Mouse (Mus musculus) liver, embryonic 15.5 days (tissue): ENCODE results near the gene Camsap3. TPM values are rescaled to one million over a fixed set of nuclear protein-coding genes. Genes with fewer than 3 reads are reported as not detected.

Experiments used
- ATAC-seq: fragments of 200-750 bp; cut with Nextera tagmentation; 2 replicates; pipeline ENCODE4 v1.8.0; 2017; ENCODE audit warnings: moderate number of reproducible peaks, mild to moderate bottlenecking, moderate library complexity; ENCODE audit not compliant: insufficient read depth
- H3K27ac ChIP-seq: fragments of 300-500 bp; sonication (generic); replicated peaks from 2 replicates; pipeline ENCODE4 v1.5.1; 2015; ENCODE audit warnings: mild to moderate bottlenecking, inconsistent platforms
- H3K27me3 ChIP-seq: fragments of 300-500 bp; sonication (generic); 2 replicates; pipeline ENCODE4 v1.6.1; 2015; ENCODE audit warnings: mild to moderate bottlenecking, inconsistent platforms
- H3K36me3 ChIP-seq: fragments of 300-500 bp; sonication (generic); replicated peaks from 2 replicates; pipeline ENCODE4 v1.6.1; 2015; ENCODE audit warnings: moderate library complexity, mild to moderate bottlenecking, inconsistent platforms
- H3K4me1 ChIP-seq: fragments of 300-500 bp; sonication (generic); replicated peaks from 2 replicates; pipeline ENCODE4 v1.6.1; 2015; ENCODE audit warnings: inconsistent platforms
- H3K4me2 ChIP-seq: fragments of 300-500 bp; sonication (generic); 2 replicates; pipeline ENCODE4 v1.6.1; 2015; ENCODE audit warnings: moderate library complexity, mild to moderate bottlenecking, inconsistent platforms
- H3K4me3 ChIP-seq: fragments of 300-500 bp; sonication (generic); replicated peaks from 2 replicates; pipeline ENCODE4 v1.5.1; 2015; ENCODE audit warnings: mild to moderate bottlenecking, inconsistent platforms
- H3K9ac ChIP-seq: fragments of 300-500 bp; sonication (generic); 2 replicates; pipeline ENCODE4 v1.6.1; 2015; ENCODE audit warnings: moderate library complexity, mild to moderate bottlenecking, inconsistent platforms
- H3K9me3 ChIP-seq: fragments of 300-500 bp; sonication (generic); replicated peaks from 2 replicates; pipeline ENCODE4 v1.6.1; 2016; ENCODE audit warnings: inconsistent platforms
- WGBS: fragments of 180-500 bp; shearing (Covaris S2); methylation state at CpG from one replicate; pipeline ENCODE4 v1.1.7; 2015; ENCODE audit warnings: mixed read lengths; ENCODE audit not compliant: insufficient replicate concordance; 5-methylcytosine and 5-hydroxymethylcytosine counted together
- polyA plus RNA-seq: library from polyadenylated mRNA; unstranded; fragments of >200 nt; fragmentation: Nextera tagmentation; extraction: Ambion mirVana; gene quantifications from 2 replicates; pipeline ENCODE4 v1.2.1, GENCODE M21; 2015

Camsap3 gene
- 1.7 and 1.9 TPM in 2 replicates for polyA plus RNA-seq

GRCm38 (mm10) chr8:3586993-3587390 is at the start of gene Camsap3:
Gene Camsap3, plus strand, starts transcription at chr8:3587293.
- Histone ChIP-seq H3K9ac (peak within 1 kb of the TSS; percentile 60), H3K36me3 (no peaks in the 10 kb centered on the region), H3K4me2 (peak within 1 kb of the TSS; percentile 96), H3K9me3 (no peaks in the 10 kb centered on the region), H3K4me1 (peaks cover 26% of the 10 kb centered on the region), H3K4me3 (peak within 1 kb of the TSS; percentile 66), H3K27me3 (peaks cover 15% of the 10 kb centered on the region), H3K27ac (peak within 1 kb of the TSS; percentile 60)
- WGBS = 5% methylated on average over 7 of the region's 7 CpGs
- ATAC-seq = 0 out of 2 replicates have a peak, but pooled peaks have one; percentile 7

DNA sequence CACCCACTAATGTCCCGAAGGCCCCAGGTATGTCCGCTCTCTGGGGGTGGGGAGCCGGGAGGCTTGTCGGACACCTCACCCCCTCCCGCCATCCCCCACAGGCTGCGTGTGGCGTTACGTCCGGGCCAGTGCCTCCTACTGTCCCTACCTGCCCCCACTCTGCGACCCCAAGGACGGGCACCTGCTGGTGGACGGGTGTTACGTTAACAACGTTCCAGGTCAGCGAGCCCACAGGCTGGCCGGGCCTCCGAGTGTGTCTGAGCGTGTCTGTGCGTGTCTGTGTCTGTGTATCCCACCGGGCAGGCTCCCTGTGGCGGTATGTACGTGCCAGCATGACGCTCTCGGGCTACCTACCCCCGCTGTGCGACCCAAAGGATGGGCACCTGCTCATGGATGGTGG is 49.4 kb upstream of the Camsap3 start:
- Histone ChIP-seq H3K9ac (no peak overlapping the region), H3K4me2 (no peak overlapping the region), H3K4me3 (no peak overlapping the region), H3K9me3 (no peaks in the 10 kb centered on the region), H3K4me1 (peaks cover 15% of the 10 kb centered on the region), H3K27ac (no peak overlapping the region), H3K36me3 (peaks cover 59% of the 10 kb centered on the region), H3K27me3 (no peaks in the 10 kb centered on the region)
- ATAC-seq = no peak
- 91% methylated on average over 26 of the region's 26 CpGs for WGBS

DNA sequence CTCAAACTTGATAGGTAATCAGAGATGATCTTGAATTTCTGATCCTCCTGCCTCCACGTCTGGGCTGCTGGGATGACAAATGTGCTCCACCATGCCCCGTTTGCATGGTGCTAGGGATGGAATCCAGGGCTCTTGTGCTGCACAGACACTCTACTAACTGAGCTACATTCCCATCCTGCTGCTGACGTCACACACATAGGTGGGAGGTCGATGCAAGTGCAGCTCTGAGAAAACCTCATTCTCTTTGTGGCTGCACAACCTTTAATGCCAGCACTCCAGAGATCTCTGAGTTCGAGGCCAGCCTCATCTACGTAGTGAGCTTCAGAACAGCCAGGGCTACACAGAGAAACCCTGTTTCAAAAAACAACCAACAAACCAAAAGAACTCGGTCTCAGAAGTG is 47.9 kb upstream of the Camsap3 start:
- ATAC-seq = no peak
- Histone ChIP-seq H3K9me3 (no peaks in the 10 kb centered on the region), H3K4me2 (no peak overlapping the region), H3K27ac (no peak overlapping the region), H3K4me1 (peaks cover 15% of the 10 kb centered on the region), H3K4me3 (no peak overlapping the region), H3K27me3 (no peaks in the 10 kb centered on the region), H3K9ac (no peak overlapping the region), H3K36me3 (peaks cover 65% of the 10 kb centered on the region)
- 69% methylated on average over 7 of the region's 7 CpGs for WGBS

- no peak overlapping the region for H3K9ac ChIP-seq
- H3K4me2 ChIP-seq = no peak overlapping the region
- H3K27ac ChIP-seq = no peak overlapping the region
- no peaks in the 10 kb centered on the region for H3K9me3 ChIP-seq
- ATAC-seq = no peak
- H3K27me3 ChIP-seq = no peaks in the 10 kb centered on the region
- peaks cover 15% of the 10 kb centered on the region for H3K4me1 ChIP-seq
- H3K36me3 ChIP-seq = peaks cover 72% of the 10 kb centered on the region
- no peak overlapping the region for H3K4me3 ChIP-seq
- WGBS = 84% methylated on average over 4 of the region's 4 CpGs
These were observed 47.0 kb upstream of the Camsap3 start for GRCm38 (mm10) chr8:3540076-3540475.

DNA sequence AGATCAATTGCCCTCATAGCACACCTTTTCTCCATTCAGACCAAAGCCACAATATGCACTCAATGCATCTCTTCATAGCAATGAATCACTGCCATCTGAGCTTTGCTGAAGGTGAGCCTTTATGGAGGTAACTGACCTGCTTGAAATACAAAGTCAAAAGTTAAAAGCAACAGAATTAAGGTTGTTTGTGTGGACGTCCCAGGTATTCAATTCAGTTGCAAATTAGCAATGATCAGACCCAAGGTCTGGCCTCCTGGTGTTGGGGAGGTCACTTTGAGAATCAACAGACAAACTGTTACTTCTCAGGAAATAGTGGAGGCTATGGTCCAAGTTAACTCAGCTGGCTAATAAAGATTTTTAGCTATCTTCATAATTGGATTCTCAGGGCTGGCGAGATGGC is 40.6 kb upstream of the Camsap3 start:
- no peak overlapping the region for H3K27ac ChIP-seq
- no peak overlapping the region for H3K9ac ChIP-seq
- 81% methylated on average over 2 of the region's 2 CpGs for WGBS
- no peaks in the 10 kb centered on the region for H3K9me3 ChIP-seq
- peaks cover 28% of the 10 kb centered on the region for H3K36me3 ChIP-seq
- H3K4me2 ChIP-seq = no peak overlapping the region
- no peak for ATAC-seq
- H3K27me3 ChIP-seq = no peaks in the 10 kb centered on the region
- H3K4me1 ChIP-seq = no peaks in the 10 kb centered on the region
- H3K4me3 ChIP-seq = no peak overlapping the region

DNA sequence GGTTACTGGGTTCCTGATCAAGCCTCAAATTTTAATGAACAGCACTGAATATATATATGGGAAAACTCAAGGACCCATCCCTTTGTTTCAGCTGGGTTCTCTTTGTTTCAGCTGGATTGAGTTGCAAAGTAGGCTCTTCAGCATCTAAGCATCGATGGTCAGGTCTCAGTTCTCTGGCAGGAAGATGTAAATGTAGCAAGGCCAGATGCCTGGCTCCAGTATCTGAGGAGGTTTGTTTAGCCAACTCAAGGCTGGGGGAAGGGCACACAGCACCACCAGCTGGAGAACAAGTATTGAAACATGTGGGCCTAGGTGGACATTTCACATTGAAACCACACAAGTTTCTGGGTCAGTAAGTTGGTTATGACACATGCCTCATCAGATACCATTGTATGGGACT is 34.9 kb upstream of the Camsap3 start:
- H3K36me3 ChIP-seq = no peaks in the 10 kb centered on the region
- H3K9ac ChIP-seq = no peak overlapping the region
- no peak for ATAC-seq
- no peaks in the 10 kb centered on the region for H3K9me3 ChIP-seq
- H3K27me3 ChIP-seq = no peaks in the 10 kb centered on the region
- H3K4me3 ChIP-seq = no peak overlapping the region
- no peaks in the 10 kb centered on the region for H3K4me1 ChIP-seq
- no peak overlapping the region for H3K27ac ChIP-seq
- WGBS = 66% methylated on average over 1 of the region's 1 CpGs
- no peak overlapping the region for H3K4me2 ChIP-seq

GRCm38 (mm10) chr8:3556114-3556513 is 31.0 kb upstream of the Camsap3 start:
- H3K4me2 ChIP-seq = no peak overlapping the region
- no peaks in the 10 kb centered on the region for H3K27me3 ChIP-seq
- no peaks in the 10 kb centered on the region for H3K36me3 ChIP-seq
- no peak overlapping the region for H3K4me3 ChIP-seq
- peak; percentile 82 for ATAC-seq
- no peak overlapping the region for H3K27ac ChIP-seq
- H3K4me1 ChIP-seq = no peaks in the 10 kb centered on the region
- WGBS = 58% methylated on average over 4 of the region's 4 CpGs
- no peak overlapping the region for H3K9ac ChIP-seq
- H3K9me3 ChIP-seq = no peaks in the 10 kb centered on the region

- H3K9ac ChIP-seq = no peak within 1 kb of the TSS
- peak within 1 kb of the TSS; percentile 30 for H3K4me2 ChIP-seq
- H3K27ac ChIP-seq = peak within 1 kb of the TSS; percentile 66
- peak within 1 kb of the TSS; percentile 30 for H3K4me3 ChIP-seq
- H3K9me3 ChIP-seq = no peaks in the 10 kb centered on the region
- H3K27me3 ChIP-seq = no peaks in the 10 kb centered on the region
- no peaks in the 10 kb centered on the region for H3K36me3 ChIP-seq
- 19% methylated on average over 12 of the region's 12 CpGs for WGBS
- peak; percentile 75 for ATAC-seq
- peaks cover 15% of the 10 kb centered on the region; the same call in 1 of the 2 replicates for H3K4me1 ChIP-seq
These were observed 19.3 kb upstream of the Camsap3 start, which contains the start of gene C330021F23Rik for GRCm38 (mm10) chr8:3567641-3568371. Gene C330021F23Rik, plus strand, starts transcription at chr8:3567990.

- peak overlapping the region; percentile 30 for H3K4me2 ChIP-seq
- no peaks in the 10 kb centered on the region for H3K27me3 ChIP-seq
- H3K9ac ChIP-seq = no peak overlapping the region
- WGBS = 13% methylated on average over 7 of the region's 7 CpGs
- H3K4me1 ChIP-seq = peaks cover 15% of the 10 kb centered on the region; the same call in 1 of the 2 replicates
- H3K27ac ChIP-seq = peak overlapping the region; percentile 66
- peak overlapping the region; percentile 30 for H3K4me3 ChIP-seq
- H3K9me3 ChIP-seq = no peaks in the 10 kb centered on the region
- ATAC-seq = peak; percentile 28; the same call in 1 of the 2 replicates
- no peaks in the 10 kb centered on the region for H3K36me3 ChIP-seq
These were observed 18.7 kb upstream of the Camsap3 start for GRCm38 (mm10) chr8:3568378-3568777.

DNA sequence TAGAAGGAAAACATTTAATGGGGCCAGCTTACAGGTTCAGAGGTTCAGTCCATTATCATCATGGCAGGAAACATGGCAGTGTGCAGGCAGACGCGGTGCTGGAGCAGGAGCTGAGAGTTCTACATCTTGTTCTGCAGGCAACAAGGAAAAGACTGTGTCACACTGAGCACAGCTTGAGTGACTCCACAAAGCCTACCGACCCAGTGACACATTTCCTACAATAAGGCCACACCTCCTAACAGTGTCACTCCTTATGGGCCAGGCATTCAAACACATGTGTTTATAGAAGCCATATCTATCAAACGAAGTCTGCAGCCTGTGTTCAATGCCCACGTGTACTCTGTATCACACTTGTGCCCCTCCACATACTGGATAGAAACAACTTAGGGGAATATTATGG is 17.3 kb upstream of the Camsap3 start:
- Histone ChIP-seq H3K27ac (no peak overlapping the region), H3K36me3 (no peaks in the 10 kb centered on the region), H3K9me3 (no peaks in the 10 kb centered on the region), H3K9ac (no peak overlapping the region), H3K4me1 (peaks cover 15% of the 10 kb centered on the region; the same call in 1 of the 2 replicates), H3K4me3 (no peak overlapping the region), H3K27me3 (no peaks in the 10 kb centered on the region), H3K4me2 (no peak overlapping the region)
- no peak for ATAC-seq
- 64% methylated on average over 5 of the region's 5 CpGs for WGBS

- no peak overlapping the region for H3K4me2 ChIP-seq
- peaks cover 7% of the 10 kb centered on the region; the same call in 1 of the 2 replicates for H3K4me1 ChIP-seq
- no peak overlapping the region for H3K4me3 ChIP-seq
- H3K9ac ChIP-seq = no peak overlapping the region
- H3K27me3 ChIP-seq = no peaks in the 10 kb centered on the region
- no peaks in the 10 kb centered on the region for H3K36me3 ChIP-seq
- no peaks in the 10 kb centered on the region for H3K9me3 ChIP-seq
- H3K27ac ChIP-seq = no peak overlapping the region
- WGBS = 75% methylated on average over 3 of the region's 3 CpGs
- no peak for ATAC-seq
These were observed 12.5 kb upstream of the Camsap3 start for GRCm38 (mm10) chr8:3574546-3574945.
